Mouse (Mus musculus): ENCODE measurements around the gene Spata5. TPM values are rescaled to one million over a fixed set of nuclear protein-coding genes. Genes with fewer than 3 reads are reported as not detected.
A peak's percentile ranks its signal among the peaks of the same experiment; 100 is the strongest.
"Not testable (repeated sequence)": the region's sequence is repeated elsewhere in the genome, so short reads cannot be mapped to it uniquely, and the experiment has no call there.

The Spata5 gene
- total and polyA plus RNA-seq, 2 experiments from 2014 or later, result 12.2 to 18.8 TPM

DNA sequence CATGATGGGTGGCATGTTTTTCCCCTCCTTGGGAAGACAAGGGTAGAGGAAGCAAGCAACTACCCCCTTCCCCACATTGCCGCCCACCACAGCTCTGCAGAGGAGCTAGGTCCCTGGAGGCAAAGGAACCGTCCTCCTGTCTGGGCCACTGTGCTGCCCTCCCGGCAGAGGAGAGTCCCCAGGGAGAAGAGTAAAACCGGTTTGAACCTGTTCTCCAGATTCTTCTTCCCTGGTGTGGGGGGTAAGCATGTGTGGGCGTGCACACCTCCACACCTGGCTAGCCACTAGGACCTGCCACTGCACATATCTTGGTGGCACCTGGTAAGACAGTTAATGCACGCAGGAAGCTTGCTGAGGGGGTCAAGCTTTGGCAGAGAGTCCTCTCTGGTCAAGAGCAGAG is 176.8 kb downstream of the Spata5 start:
- no peak overlapping the region for H3K4me2 ChIP-seq (ENCODE audit: low read depth, low read length)
- DNase-seq (ENCODE audit: low spot score), result no peak
- no peak overlapping the region for H3K9ac ChIP-seq (replicated peaks; ENCODE audit: low read length)
- no peak overlapping the region for H3K4me3 ChIP-seq (ENCODE audit: low read length)
- no peak for TF ChIP-seq CTCF (IDR thresholded peaks at IDR 0.05; ENCODE audit: low read depth)
- H3K27ac ChIP-seq, result no peak overlapping the region
- H3K9me3 ChIP-seq (ENCODE audit: low read length), result no peaks in the 10 kb centered on the region
- 54% methylated on average over 6 of the region's 6 CpGs for WGBS
- no peak for ATAC-seq
- H3K4me1 ChIP-seq (ENCODE audit: insufficient read depth, low read length), result no peaks in the 10 kb centered on the region
- no peaks in the 10 kb centered on the region for H3K36me3 ChIP-seq (ENCODE audit: insufficient read depth, low read length)
- H3K27me3 ChIP-seq (ENCODE audit: insufficient read depth, low read length), result no peaks in the 10 kb centered on the region

DNA sequence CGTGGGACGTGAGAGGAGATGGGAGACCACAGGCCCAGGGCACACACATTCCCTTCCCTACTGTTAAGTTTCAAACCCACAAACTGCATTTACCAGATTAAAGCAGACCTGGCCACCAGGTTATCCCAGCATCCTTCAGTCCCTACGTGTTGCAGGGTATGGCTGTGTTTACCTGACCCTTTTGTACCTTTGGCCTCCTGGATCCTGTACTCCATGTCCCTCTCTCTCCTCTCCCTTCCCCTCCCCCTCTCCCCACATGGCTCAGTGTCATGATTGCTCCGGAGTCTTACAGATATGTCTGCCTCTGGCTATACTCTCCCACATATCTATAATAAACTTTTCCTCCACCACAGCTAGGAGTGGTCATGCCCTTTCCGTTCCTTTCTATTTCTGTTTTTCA is 177.5 kb downstream of the Spata5 start:
- no peaks in the 10 kb centered on the region for H3K27me3 ChIP-seq (ENCODE audit: insufficient read depth, low read length)
- ATAC-seq, result no peak
- no peak overlapping the region for H3K9ac ChIP-seq (replicated peaks; ENCODE audit: low read length)
- DNase-seq (ENCODE audit: low spot score), result no peak
- no peaks in the 10 kb centered on the region for H3K36me3 ChIP-seq (ENCODE audit: insufficient read depth, low read length)
- no peaks in the 10 kb centered on the region for H3K9me3 ChIP-seq (ENCODE audit: low read length)
- H3K4me2 ChIP-seq (ENCODE audit: low read depth, low read length), result no peak overlapping the region
- no peak for TF ChIP-seq CTCF (IDR thresholded peaks at IDR 0.05; ENCODE audit: low read depth)
- no peaks in the 10 kb centered on the region for H3K4me1 ChIP-seq (ENCODE audit: insufficient read depth, low read length)
- H3K27ac ChIP-seq, result no peak overlapping the region
- 84% methylated on average over 5 of the region's 5 CpGs for whole genome bisulfite sequencing
- H3K4me3 ChIP-seq (ENCODE audit: low read length), result no peak overlapping the region

DNA sequence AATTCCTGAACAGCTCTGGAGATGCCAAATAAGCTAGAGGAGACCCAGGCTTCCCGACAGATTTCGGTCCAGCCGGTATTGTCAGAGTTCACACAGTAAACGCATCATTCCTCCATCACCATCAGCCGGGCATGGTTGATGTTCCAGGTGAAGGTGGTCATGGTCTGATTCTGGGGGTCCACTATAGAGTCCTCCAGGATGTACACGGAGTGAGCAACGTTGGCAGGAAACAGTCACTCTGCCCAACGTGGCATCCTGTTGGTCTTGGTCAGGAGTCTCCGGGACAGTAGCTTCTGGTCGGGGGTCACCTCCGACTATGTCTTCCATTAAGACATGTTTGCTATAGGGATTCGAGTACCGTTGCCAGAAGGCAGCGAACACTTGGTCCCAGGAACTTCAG is 179.9 kb downstream of the Spata5 start:
- ATAC-seq; H3K9me3 ChIP-seq (ENCODE audit: low read length); H3K36me3 ChIP-seq (ENCODE audit: insufficient read depth, low read length); H3K4me2 ChIP-seq (ENCODE audit: low read depth, low read length); H3K27me3 ChIP-seq (ENCODE audit: insufficient read depth, low read length); DNase-seq (ENCODE audit: low spot score); H3K4me3 ChIP-seq (ENCODE audit: low read length); H3K4me1 ChIP-seq (ENCODE audit: insufficient read depth, low read length); H3K27ac ChIP-seq; H3K9ac ChIP-seq (replicated peaks; ENCODE audit: low read length): not testable (repeated sequence)
- WGBS, result 91% methylated on average over 14 of the region's 14 CpGs

DNA sequence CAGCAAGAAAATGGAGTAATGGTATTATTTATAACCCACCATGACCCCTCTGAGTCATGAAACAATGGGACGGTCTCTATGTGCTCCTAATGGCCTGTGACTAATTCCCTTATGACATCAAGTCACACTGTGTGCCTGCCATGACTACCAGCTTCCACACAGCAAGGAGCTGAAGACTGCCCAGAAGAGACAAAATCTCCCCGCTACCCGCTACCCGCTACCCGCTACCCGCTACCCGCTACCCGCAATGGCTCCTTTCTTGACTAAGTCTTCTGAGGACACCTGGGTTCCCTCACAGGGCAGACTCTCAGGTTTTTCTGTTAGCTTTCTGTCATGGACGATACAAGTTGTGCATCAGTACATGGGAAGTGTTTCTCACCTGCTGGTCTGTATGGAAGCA is 182.7 kb downstream of the Spata5 start:
- H3K27ac ChIP-seq, result no peak overlapping the region
- no peaks in the 10 kb centered on the region for H3K9me3 ChIP-seq (ENCODE audit: low read length)
- WGBS, result 96% methylated on average over 9 of the region's 9 CpGs
- no peak overlapping the region for H3K9ac ChIP-seq (replicated peaks; ENCODE audit: low read length)
- H3K27me3 ChIP-seq (ENCODE audit: insufficient read depth, low read length), result no peaks in the 10 kb centered on the region
- no peaks in the 10 kb centered on the region for H3K36me3 ChIP-seq (ENCODE audit: insufficient read depth, low read length)
- H3K4me1 ChIP-seq (ENCODE audit: insufficient read depth, low read length), result 0 out of 2 replicates have a peak, but pooled peaks cover 2% of the 10 kb centered on the region
- no peak for TF ChIP-seq CTCF (IDR thresholded peaks at IDR 0.05; ENCODE audit: low read depth)
- no peak for DNase-seq (ENCODE audit: low spot score)
- no peak overlapping the region for H3K4me2 ChIP-seq (ENCODE audit: low read depth, low read length)
- ATAC-seq, result no peak
- no peak overlapping the region for H3K4me3 ChIP-seq (ENCODE audit: low read length)

DNA sequence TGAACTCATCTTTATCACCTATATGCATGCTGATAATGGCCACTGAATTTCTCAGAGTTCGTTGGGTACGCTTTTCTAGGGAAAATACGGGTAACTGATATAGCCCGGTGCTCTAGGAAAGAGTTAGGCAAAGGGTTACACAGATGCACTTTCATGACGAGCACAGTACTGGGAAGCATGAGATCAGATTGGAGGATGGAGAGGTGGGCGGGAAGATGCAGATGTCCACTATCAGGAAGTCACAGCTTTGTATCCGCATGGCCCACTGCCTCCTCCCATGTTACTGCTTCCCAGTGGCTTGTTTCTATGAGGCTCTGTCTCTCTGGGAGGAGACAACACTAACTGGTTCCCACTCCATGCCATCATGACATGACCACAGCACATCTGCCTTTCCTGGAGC is 183.2 kb downstream of the Spata5 start:
- no peak for TF ChIP-seq CTCF (IDR thresholded peaks at IDR 0.05; ENCODE audit: low read depth)
- Histone ChIP-seq H3K4me3 (ENCODE audit: low read length) (no peak overlapping the region), H3K36me3 (ENCODE audit: insufficient read depth, low read length) (no peaks in the 10 kb centered on the region), H3K4me1 (ENCODE audit: insufficient read depth, low read length) (0 out of 2 replicates have a peak, but pooled peaks cover 2% of the 10 kb centered on the region), H3K27ac (no peak overlapping the region), H3K9ac (replicated peaks; ENCODE audit: low read length) (no peak overlapping the region), H3K27me3 (ENCODE audit: insufficient read depth, low read length) (no peaks in the 10 kb centered on the region), H3K4me2 (ENCODE audit: low read depth, low read length) (no peak overlapping the region), H3K9me3 (ENCODE audit: low read length) (no peaks in the 10 kb centered on the region)
- ATAC-seq (no peak), DNase-seq (ENCODE audit: low spot score) (no peak)
- WGBS, result 87% methylated on average over 7 of the region's 7 CpGs

DNA sequence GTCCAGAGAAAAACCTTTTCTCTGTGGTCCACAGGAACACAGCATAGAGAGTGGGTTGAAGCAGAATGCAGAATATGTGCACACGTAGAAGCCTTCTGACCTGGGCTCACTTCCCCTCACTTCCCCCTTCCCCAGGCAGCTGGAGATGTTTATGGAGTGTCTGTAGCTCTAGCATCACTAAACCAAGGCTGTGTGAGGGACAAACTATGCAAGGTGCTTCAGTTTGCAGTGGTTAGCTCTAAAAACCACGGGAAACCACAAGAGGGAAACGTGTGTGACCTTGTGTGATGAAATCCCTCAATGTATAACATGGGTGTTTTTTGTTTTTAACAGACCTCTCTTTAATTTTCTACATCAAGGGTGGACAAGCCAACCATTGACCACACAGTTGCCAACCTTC is 183.8 kb downstream of the Spata5 start:
- no peaks in the 10 kb centered on the region for H3K36me3 ChIP-seq (ENCODE audit: insufficient read depth, low read length)
- H3K27me3 ChIP-seq (ENCODE audit: insufficient read depth, low read length), result no peaks in the 10 kb centered on the region
- no peak overlapping the region for H3K4me3 ChIP-seq (ENCODE audit: low read length)
- H3K27ac ChIP-seq, result no peak overlapping the region
- 78% methylated on average over 3 of the region's 3 CpGs for WGBS
- DNase-seq (ENCODE audit: low spot score) (no peak), ATAC-seq (no peak)
- TF ChIP-seq CTCF (IDR thresholded peaks at IDR 0.05; ENCODE audit: low read depth), result no peak
- 0 out of 2 replicates have a peak, but pooled peaks cover 2% of the 10 kb centered on the region for H3K4me1 ChIP-seq (ENCODE audit: insufficient read depth, low read length)
- H3K9ac ChIP-seq (replicated peaks; ENCODE audit: low read length), result no peak overlapping the region
- no peaks in the 10 kb centered on the region for H3K9me3 ChIP-seq (ENCODE audit: low read length)
- H3K4me2 ChIP-seq (ENCODE audit: low read depth, low read length), result no peak overlapping the region

DNA sequence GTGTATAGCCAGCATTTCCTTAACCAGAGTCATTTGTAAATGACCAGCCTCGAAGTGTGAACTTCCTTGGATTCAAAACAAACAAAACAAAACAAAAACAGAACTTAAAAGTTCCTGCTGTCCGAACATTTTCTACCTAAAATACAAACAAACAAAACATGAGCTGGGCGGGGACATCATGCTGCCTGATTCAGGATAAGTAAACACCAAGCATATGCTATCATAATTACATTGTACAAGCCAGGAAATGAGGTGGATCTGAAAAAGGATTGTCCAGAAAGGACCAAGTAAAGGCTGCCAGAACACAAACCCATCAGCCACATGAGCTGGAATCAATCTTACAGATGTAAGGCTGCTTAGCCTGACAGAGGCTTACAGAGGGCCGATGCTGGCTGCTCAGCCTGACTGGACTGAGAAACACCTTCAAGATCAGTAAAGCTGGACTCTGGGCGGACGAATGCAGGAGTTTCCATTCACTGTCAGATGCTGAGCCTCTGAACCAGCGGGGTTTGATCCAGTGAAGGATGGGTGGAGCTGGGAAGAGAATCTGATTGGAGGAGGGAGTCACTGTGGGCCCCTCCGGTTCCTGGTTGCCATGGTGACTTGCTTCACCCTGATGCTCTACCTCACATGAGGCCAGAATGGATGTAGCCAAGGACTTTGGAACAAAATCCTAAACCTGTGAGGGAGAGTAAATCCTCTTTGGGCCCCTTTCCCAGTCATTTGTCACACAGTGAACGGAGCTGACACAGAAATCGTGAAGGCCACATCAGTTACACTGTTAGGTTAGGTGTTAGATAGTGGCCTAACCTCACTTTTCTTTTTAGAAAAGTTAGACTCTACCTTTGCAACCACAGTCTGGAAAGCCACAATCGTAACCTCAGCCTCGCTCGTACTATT is 185.5 kb downstream of the Spata5 start:
- DNase-seq (ENCODE audit: low spot score), result peak; percentile 62
- no peaks in the 10 kb centered on the region for H3K27me3 ChIP-seq (ENCODE audit: insufficient read depth, low read length)
- no peak overlapping the region for H3K4me3 ChIP-seq (ENCODE audit: low read length)
- 43% methylated on average over 13 of the region's 13 CpGs for WGBS
- H3K4me1 ChIP-seq (ENCODE audit: insufficient read depth, low read length), result 0 out of 2 replicates have a peak, but pooled peaks cover 2% of the 10 kb centered on the region
- no peaks in the 10 kb centered on the region for H3K9me3 ChIP-seq (ENCODE audit: low read length)
- no peak overlapping the region for H3K9ac ChIP-seq (replicated peaks; ENCODE audit: low read length)
- H3K27ac ChIP-seq, result peak overlapping the region; percentile 36
- TF ChIP-seq CTCF (IDR thresholded peaks at IDR 0.05; ENCODE audit: low read depth), result no peak
- no peak overlapping the region for H3K4me2 ChIP-seq (ENCODE audit: low read depth, low read length)
- no peaks in the 10 kb centered on the region for H3K36me3 ChIP-seq (ENCODE audit: insufficient read depth, low read length)
- ATAC-seq, result peak; percentile 79
